ENCODE assay signal across 16 mouse cellular contexts in genomic region chr4:139584704-139585103, GRCm38 (mm10). TPM values are rescaled to one million over a fixed set of nuclear protein-coding genes. Genes with fewer than 3 reads are reported as not detected.
DNase-seq lines count a peak whose midpoint lies in the region; ATAC-seq and TF ChIP-seq lines count a peak whose summit lies in the region.
"Had no signal": no experiment of that assay in that cellular context is flagged by ENCODE, and none has a peak within 500 bp of the region (broad histone marks: within the 10 kb centered on the region; RNA-seq: fewer than 3 reads in every experiment).

No protein-coding gene starts in this region.

- WGBS in heart, adult 2 months, result 64% methylated on average over 11 of the region's 11 CpGs
- 58% methylated on average over 11 of the region's 11 CpGs for WGBS in liver, adult 2 months
- WGBS in liver, postnatal 0 days (ENCODE audit: insufficient replicate concordance), result 81% methylated on average over 11 of the region's 11 CpGs
- whole genome bisulfite sequencing in limb, embryonic 12.5 days, result 78% methylated on average over 11 of the region's 11 CpGs

- H3K4me3 ChIP-seq in heart, adult 2 months, result no peak overlapping the region
- H3K4me3 ChIP-seq in liver, adult 2 months (ENCODE audit: insufficient read depth, low read depth, low read length), result no peak overlapping the region
- H3K4me3 ChIP-seq in liver, postnatal 0 days (ENCODE audit: low read depth, low read length), result no peak overlapping the region
- H3K4me3 ChIP-seq in limb, embryonic 12.5 days (replicated peaks), result no peak overlapping the region
- H3K4me3 ChIP-seq: hindbrain, embryonic 15.5 days; layer of hippocampus, adult 2 months; limb, embryonic 15.5 days had no signal

- no peaks in the 10 kb centered on the region for H3K9me3 ChIP-seq in liver, postnatal 0 days (ENCODE audit: low read length)
- H3K9me3 ChIP-seq in limb, embryonic 12.5 days, result no peaks in the 10 kb centered on the region
- H3K9me3 ChIP-seq: hindbrain, embryonic 15.5 days; limb, embryonic 15.5 days; megakaryocyte, embryonic 14.5 days had no signal

- H3K4me1 ChIP-seq in heart, adult 2 months (ENCODE audit: control insufficient read depth, insufficient read depth, low read length), result peaks cover 25% of the 10 kb centered on the region
- peaks cover 76% of the 10 kb centered on the region for H3K4me1 ChIP-seq in liver, adult 2 months (ENCODE audit: control insufficient read depth, insufficient read depth, low read length)
- peaks cover 49% of the 10 kb centered on the region for H3K4me1 ChIP-seq in liver, postnatal 0 days (ENCODE audit: insufficient read depth)
- H3K4me1 ChIP-seq in limb, embryonic 12.5 days (replicated peaks), result peaks cover 55% of the 10 kb centered on the region

- 0 out of 2 replicates have a peak, but pooled peaks cover 2% of the 10 kb centered on the region for H3K79me2 ChIP-seq in heart, adult 2 months (replicated peaks; ENCODE audit: control insufficient read depth, insufficient read depth, low read length)
- H3K79me2 ChIP-seq in liver, adult 2 months (ENCODE audit: control insufficient read depth, insufficient read depth, low read length), result peaks cover 66% of the 10 kb centered on the region; the same call in 1 of the 2 replicates

- TF ChIP-seq POLR2A in heart, adult 2 months (IDR thresholded peaks at IDR 0.05; ENCODE audit: insufficient read depth, low read depth, low read length), result no peak
- TF ChIP-seq POLR2A in liver, adult 2 months (IDR thresholded peaks at IDR 0.05; ENCODE audit: extremely low read depth, insufficient read depth, low read length), result no peak

- ATAC-seq in liver, postnatal 0 days, result no peak
- ATAC-seq in limb, embryonic 12.5 days (ENCODE audit: insufficient number of reproducible peaks, insufficient read depth, low FRiP score, low TSS enrichment, low read depth), result no peak

- no peak for TF ChIP-seq EP300 in heart, adult 2 months (IDR thresholded peaks at IDR 0.05; ENCODE audit: insufficient read depth, low read depth, low read length)
- no peak for TF ChIP-seq EP300 in liver, postnatal 0 days (IDR thresholded peaks at IDR 0.05; ENCODE audit: low read depth)

- no peak for TF ChIP-seq CTCF in heart, adult 2 months (IDR thresholded peaks at IDR 0.05)
- no peak for TF ChIP-seq CTCF in liver, adult 2 months (IDR thresholded peaks at IDR 0.05; ENCODE audit: low read depth, low read length)
- TF ChIP-seq CTCF in liver, postnatal 0 days (IDR thresholded peaks at IDR 0.05; ENCODE audit: low read depth), result no peak

- no peak overlapping the region for H3K4me2 ChIP-seq in liver, postnatal 0 days (ENCODE audit: low read depth, low read length)
- no peak overlapping the region for H3K4me2 ChIP-seq in limb, embryonic 12.5 days
- H3K4me2 ChIP-seq: hindbrain, embryonic 15.5 days; limb, embryonic 15.5 days had no signal

- H3K27ac ChIP-seq in heart, adult 2 months, result no peak overlapping the region; the same call in 1 of the 2 replicates
- H3K27ac ChIP-seq in liver, adult 2 months (replicated peaks; ENCODE audit: insufficient read depth, low read depth, low read length), result peak overlapping the region; percentile 6
- no peak overlapping the region for H3K27ac ChIP-seq in liver, postnatal 0 days (ENCODE audit: low read depth)
- 0 out of 2 replicates have a peak overlapping the region, but pooled peaks have one; percentile 7 for H3K27ac ChIP-seq in limb, embryonic 12.5 days
- H3K27ac ChIP-seq: hindbrain, embryonic 15.5 days; layer of hippocampus, adult 2 months; limb, embryonic 15.5 days had no signal

- intact Hi-C loops in heart, adult 2 months (cut with DNase I), result no loop called here
- intact Hi-C loops in left cerebral cortex, postnatal 10 days (cut with DNase I), result no loop called here

- H3K36me3 ChIP-seq in heart, adult 2 months (ENCODE audit: control insufficient read depth, insufficient read depth, low read length), result no peaks in the 10 kb centered on the region
- no peaks in the 10 kb centered on the region for H3K36me3 ChIP-seq in liver, adult 2 months (ENCODE audit: control insufficient read depth, insufficient read depth, low read length)
- H3K36me3 ChIP-seq in liver, postnatal 0 days (replicated peaks; ENCODE audit: insufficient read depth, low read length), result no peaks in the 10 kb centered on the region
- H3K36me3 ChIP-seq in limb, embryonic 12.5 days, result no peaks in the 10 kb centered on the region
- H3K36me3 ChIP-seq: hindbrain, embryonic 15.5 days; limb, embryonic 15.5 days had no signal

- no peaks in the 10 kb centered on the region for H3K27me3 ChIP-seq in heart, adult 2 months (ENCODE audit: control insufficient read depth, insufficient read depth, low read length)
- no peaks in the 10 kb centered on the region for H3K27me3 ChIP-seq in liver, adult 2 months (ENCODE audit: control insufficient read depth, insufficient read depth, low read length)
- H3K27me3 ChIP-seq in liver, postnatal 0 days (ENCODE audit: insufficient read depth, low read length), result no peaks in the 10 kb centered on the region
- no peaks in the 10 kb centered on the region for H3K27me3 ChIP-seq in limb, embryonic 12.5 days
- H3K27me3 ChIP-seq: hindbrain, embryonic 15.5 days; limb, embryonic 15.5 days had no signal

- peak; percentile 93 for DNase-seq in heart, adult 11 months
- no peak for DNase-seq in heart, adult 2 months
- peak; percentile 67 for DNase-seq in liver, adult 2 months (ENCODE audit: extremely low read depth, low read depth, low spot score)
- DNase-seq in liver, postnatal 0 days, result no peak
- peak; percentile 43 for DNase-seq in cerebellum, adult 9-11 months
- no peak for DNase-seq in frontal cortex, postnatal 25 days (ENCODE audit: low spot score in 2 of 2)
- no peak for DNase-seq in left cerebral cortex, postnatal 10 days (ENCODE audit: extremely low spot score in 1 of 2, low spot score in 2 of 2)
- DNase-seq: gastrocnemius, postnatal 25 days; right cerebral cortex, postnatal 14 days had no signal

- no peak overlapping the region for H3K9ac ChIP-seq in heart, adult 2 months (ENCODE audit: low read depth, low read length)
- H3K9ac ChIP-seq in liver, adult 2 months (ENCODE audit: low read depth, low read length), result no peak overlapping the region
- H3K9ac ChIP-seq in liver, postnatal 0 days (replicated peaks), result no peak overlapping the region
- H3K9ac ChIP-seq in limb, embryonic 12.5 days (replicated peaks), result no peak overlapping the region
- H3K9ac ChIP-seq: hindbrain, embryonic 15.5 days; limb, embryonic 15.5 days had no signal

RNA-seq across cellular contexts. Expression of gene Gm21969, which starts 18.3 kb away (rescaled TPM):
- total RNA-seq in heart, adult 2 months (2021), result not detected
- 0.06 TPM in 1 of 2 replicates, not detected in the other for polyA plus RNA-seq in heart, adult 2 months (2012; rRNA removed)
- total RNA-seq in liver, adult 2 months (2014; rRNA removed), result 0.09 and 0.27 TPM in 2 replicates
- polyA plus RNA-seq in liver, adult 2 months (2012; rRNA removed), result 0.11 and 0.14 TPM in 2 replicates
- polyA plus RNA-seq in liver, postnatal 0 days (2015; fragmentation: Nextera tagmentation; extraction: Ambion mirVana), result 0.04 TPM in 1 of 2 replicates, not detected in the other
- not detected in 2 replicates for polyA plus RNA-seq in limb, embryonic 12.5 days (2016; fragmentation: Nextera tagmentation; extraction: Ambion mirVana)
- not detected for total RNA-seq in left cerebral cortex, postnatal 10 days (2021)
- total RNA-seq: layer of hippocampus, adult 2 months had no signal
- polyA plus RNA-seq: hindbrain, embryonic 15.5 days; limb, embryonic 15.5 days; neural tube, embryonic 11.5 days; testis, adult 2 months had no signal

RNA-seq across cellular contexts. Expression of gene Aldh4a1, which starts 38.0 kb away (rescaled TPM):
- total RNA-seq in heart, adult 2 months (2021), result 10 to 100 TPM; 79.7 to 96.7 TPM
- 120 and 149 TPM in 2 replicates for polyA plus RNA-seq in heart, adult 2 months (2012; rRNA removed)
- 288 and 375 TPM in 2 replicates for total RNA-seq in liver, adult 2 months (2014; rRNA removed)
- 557 and 601 TPM in 2 replicates for polyA plus RNA-seq in liver, adult 2 months (2012; rRNA removed)
- polyA plus RNA-seq in liver, postnatal 0 days (2015; fragmentation: Nextera tagmentation; extraction: Ambion mirVana), result 81.2 and 86.3 TPM in 2 replicates
- 24.3 and 25.3 TPM in 2 replicates for polyA plus RNA-seq in limb, embryonic 12.5 days (2016; fragmentation: Nextera tagmentation; extraction: Ambion mirVana)
- total RNA-seq in left cerebral cortex, postnatal 10 days (2021), result 10 to 100 TPM; 18.4 to 19.1 TPM

RNA-seq across cellular contexts. Expression of gene Iffo2, which starts 54.4 kb away (rescaled TPM):
- total RNA-seq in heart, adult 2 months (2021), result 1 to 10 TPM; 4.9 to 5.0 TPM
- polyA plus RNA-seq in heart, adult 2 months (2012; rRNA removed), result 3.1 and 4.5 TPM in 2 replicates
- total RNA-seq in liver, adult 2 months (2014; rRNA removed), result 4.3 and 5.4 TPM in 2 replicates
- 5.3 and 7.0 TPM in 2 replicates for polyA plus RNA-seq in liver, adult 2 months (2012; rRNA removed)
- polyA plus RNA-seq in liver, postnatal 0 days (2015; fragmentation: Nextera tagmentation; extraction: Ambion mirVana), result 1.2 and 2.0 TPM in 2 replicates
- polyA plus RNA-seq in limb, embryonic 12.5 days (2016; fragmentation: Nextera tagmentation; extraction: Ambion mirVana), result 4.1 and 5.9 TPM in 2 replicates
- 10 to 100 TPM; 18.4 to 18.9 TPM for total RNA-seq in left cerebral cortex, postnatal 10 days (2021)

Comparison
In these comparisons a context has a peak if more than half of its experiments do, and no peak if none do; other contexts are left out.
1. DNase-seq: peak in heart, adult 11 months (single experiment), liver, adult 2 months (single experiment) and cerebellum, adult 9-11 months (single experiment); none in heart, adult 2 months (0 of 2), liver, postnatal 0 days (single experiment), frontal cortex, postnatal 25 days (0 of 2) and left cerebral cortex, postnatal 10 days (0 of 2).
2. H3K27ac ChIP-seq: peak in liver, adult 2 months (single experiment) and limb, embryonic 12.5 days (single experiment); none in heart, adult 2 months (single experiment) and liver, postnatal 0 days (single experiment).